Mouse (Mus musculus) kidney, adult 9 months (tissue): ENCODE results near the gene Gmfg.
A peak's percentile ranks its signal among the peaks of the same experiment; 100 is the strongest.

Source experiments
- DNase-seq: peaks from one replicate; pipeline ENCODE4 v3.0.0; 2022

The Gmfg gene

GRCm38 (mm10) chr7:28438771-28439170, 1.5 kb downstream of the Gmfg start:
- DNase-seq = no peak

GRCm38 (mm10) chr7:28440739-28441138, 3.5 kb downstream of the Gmfg start:
- peak; percentile 58 for DNase-seq

GRCm38 (mm10) chr7:28441776-28442485, 4.7 kb downstream of the Gmfg start:
- DNase-seq = no peak

- no peak for DNase-seq
These were observed 5.4 kb downstream of the Gmfg start for GRCm38 (mm10) chr7:28442688-28443087.

- DNase-seq = no peak
These were observed 7.2 kb downstream of the Gmfg start for GRCm38 (mm10) chr7:28444344-28444974.

- peak; percentile 75 for DNase-seq
These were observed 9.2 kb downstream of the Gmfg start for GRCm38 (mm10) chr7:28446446-28446845.

GRCm38 (mm10) chr7:28447101-28447830, 10.0 kb downstream of the Gmfg start:
- peak; percentile 33 for DNase-seq

- no peak for DNase-seq
These were observed 10.9 kb downstream of the Gmfg start for GRCm38 (mm10) chr7:28447865-28448820.

- DNase-seq = no peak
These were observed 14.5 kb downstream of the Gmfg start, which contains the start of gene Lrfn1 for GRCm38 (mm10) chr7:28451531-28452360. Lrfn1 (plus strand) TSS chr7:28451980.

- DNase-seq = no peak
These were observed 15.2 kb downstream of the Gmfg start for GRCm38 (mm10) chr7:28452361-28453005.

- DNase-seq = no peak
These were observed 23.1 kb downstream of the Gmfg start for GRCm38 (mm10) chr7:28460361-28460760.

- DNase-seq = no peak
These were observed 25.5 kb downstream of the Gmfg start for GRCm38 (mm10) chr7:28462769-28463168.

GRCm38 (mm10) chr7:28464416-28465212, 27.4 kb downstream of the Gmfg start:
- peak; percentile 70 for DNase-seq

- DNase-seq = no peak
These were observed 29.5 kb downstream of the Gmfg start for GRCm38 (mm10) chr7:28466721-28467212.

- DNase-seq = peak; percentile 41
These were observed 30.0 kb downstream of the Gmfg start for GRCm38 (mm10) chr7:28467213-28467751.

GRCm38 (mm10) chr7:28476191-28476590, 38.9 kb downstream of the Gmfg start:
- DNase-seq = no peak

- no peak for DNase-seq
These were observed 40.1 kb downstream of the Gmfg start for GRCm38 (mm10) chr7:28477363-28477762.

GRCm38 (mm10) chr7:28478854-28479253, 41.6 kb downstream of the Gmfg start:
- DNase-seq = no peak

GRCm38 (mm10) chr7:28482854-28483253, 45.6 kb downstream of the Gmfg start:
- DNase-seq = no peak

GRCm38 (mm10) chr7:28484192-28484591, 46.9 kb downstream of the Gmfg start:
- DNase-seq = no peak
